Mouse (Mus musculus) C2C12 (cell line): ENCODE data around the gene Osbp.

Experiments used
- CEBPB ChIP-seq: IDR thresholded peaks from one replicate; pipeline ENCODE4 v1.6.1; 2011; ENCODE audit warnings: low read depth, mild to moderate bottlenecking, control low read depth, moderate library complexity
- CTCF ChIP-seq: IDR thresholded peaks from one replicate; pipeline ENCODE4 v1.5.1; 2011; ENCODE audit not compliant: control insufficient read depth, insufficient read depth, insufficient read length
- FOSL1 ChIP-seq: IDR thresholded peaks from one replicate; pipeline ENCODE4 v1.8.0; 2011; ENCODE audit warnings: mild to moderate bottlenecking, low read length; ENCODE audit not compliant: poor library complexity, insufficient read depth, severe bottlenecking
- MAX ChIP-seq: IDR thresholded peaks from one replicate; pipeline ENCODE4 v1.6.1; 2011; ENCODE audit warnings: mild to moderate bottlenecking, control low read depth
- MYOG ChIP-seq: IDR thresholded peaks from one replicate; pipeline ENCODE4 v1.6.1; 2011; ENCODE audit not compliant: control insufficient read depth, insufficient read length; ENCODE audit errors: extremely low read depth
- USF1 ChIP-seq: IDR thresholded peaks from one replicate; pipeline ENCODE4 v1.6.1; 2011; ENCODE audit warnings: low read depth, mild to moderate bottlenecking, control low read depth, moderate library complexity

DNA sequence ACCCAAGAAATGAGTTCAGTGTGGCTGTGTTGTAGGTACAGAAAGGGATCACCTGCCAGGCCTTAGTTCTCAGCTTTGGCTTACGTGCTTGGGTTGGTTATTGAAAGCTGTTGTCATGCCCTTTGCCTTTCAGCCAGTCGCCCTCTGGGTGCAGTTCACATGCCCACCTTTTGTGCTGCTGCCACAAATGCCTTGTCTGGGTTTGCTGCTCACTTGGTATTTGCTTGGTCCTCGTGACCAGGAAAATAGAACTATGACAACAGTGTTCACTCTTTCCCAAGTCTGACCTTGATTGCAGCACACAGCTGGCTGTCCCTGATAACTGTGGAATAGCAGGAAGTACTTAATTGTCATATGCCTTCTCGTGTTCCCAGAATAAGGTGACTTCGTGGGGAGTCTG lies 11.6 kb downstream of the Osbp start:
- TF ChIP-seq CTCF, result no peak
- TF ChIP-seq USF1, result no peak
- no peak for TF ChIP-seq MAX
- no peak for TF ChIP-seq MYOG
- TF ChIP-seq CEBPB, result no peak
- no peak for TF ChIP-seq FOSL1
